Mouse (Mus musculus) heart, postnatal 0 days (tissue): ENCODE data around the gene Mst1. TPM values are rescaled to one million over a fixed set of nuclear protein-coding genes. Genes with fewer than 3 reads are reported as not detected.

Experiments used
- ATAC-seq: fragments of 200-750 bp; cut with Nextera tagmentation; 2 replicates; pipeline ENCODE4 v1.8.0; 2017; ENCODE audit warnings: low read depth, moderate number of reproducible peaks, moderate library complexity; ENCODE audit not compliant: insufficient read depth
- DNase-seq: peaks from one replicate; pipeline ENCODE4 v3.0.0-alpha.2; 2016; ENCODE audit warnings: low spot score
- H3K27ac ChIP-seq: fragments of 300-500 bp; sonication (generic); 2 replicates; pipeline ENCODE4 v1.5.1; 2014; ENCODE audit warnings: low read depth, mild to moderate bottlenecking
- H3K27me3 ChIP-seq: fragments of 300-500 bp; sonication (generic); 2 replicates; pipeline ENCODE4 v1.6.1; 2014; ENCODE audit warnings: low read length, mixed read lengths; ENCODE audit not compliant: control insufficient read depth, insufficient read depth
- H3K36me3 ChIP-seq: fragments of 300-500 bp; sonication (generic); replicated peaks from 2 replicates; pipeline ENCODE4 v1.6.1; 2014; ENCODE audit warnings: low read length, mixed read lengths; ENCODE audit not compliant: control insufficient read depth, insufficient read depth
- H3K4me1 ChIP-seq: fragments of 300-500 bp; sonication (generic); 2 replicates; pipeline ENCODE4 v1.6.1; 2014; ENCODE audit warnings: antibody characterized with exemption; ENCODE audit not compliant: control insufficient read depth, insufficient read depth
- H3K4me2 ChIP-seq: fragments of 300-500 bp; sonication (generic); 2 replicates; pipeline ENCODE4 v1.6.1; 2014; ENCODE audit warnings: low read depth, mild to moderate bottlenecking, low read length, moderate library complexity
- H3K4me3 ChIP-seq: fragments of 300-500 bp; sonication (generic); 2 replicates; pipeline ENCODE4 v1.5.1; 2014; ENCODE audit warnings: low read depth, low read length
- H3K9ac ChIP-seq: fragments of 300-500 bp; sonication (generic); replicated peaks from 2 replicates; pipeline ENCODE4 v1.6.1; 2014; ENCODE audit warnings: low read depth, low read length, mixed read lengths
- H3K9me3 ChIP-seq: fragments of 300-500 bp; sonication (generic); replicated peaks from 2 replicates; pipeline ENCODE4 v1.6.1; 2016; ENCODE audit warnings: low read length; ENCODE audit not compliant: control insufficient read depth
- CTCF ChIP-seq: IDR thresholded peaks from 2 replicates; pipeline ENCODE4 v1.5.1; 2016; ENCODE audit warnings: antibody characterized with exemption, control low read depth, low read depth
- EP300 ChIP-seq: IDR thresholded peaks from 2 replicates; pipeline ENCODE4 v1.6.1; 2016; ENCODE audit warnings: antibody characterized with exemption, low read depth
- WGBS: fragments of 180-500 bp; shearing (Covaris S2); extraction: QIAGEN DNeasy Blood & Tissue Kit; methylation state at CpG from one replicate; pipeline ENCODE4 v1.1.7; 2014; 5-methylcytosine and 5-hydroxymethylcytosine counted together
- polyA plus RNA-seq: library from polyadenylated mRNA; unstranded; fragments of >200 nt; fragmentation: Nextera tagmentation; extraction: Ambion mirVana; gene quantifications from 2 replicates; pipeline ENCODE4 v1.2.1, GENCODE M21; 2015
- total RNA-seq: library from RNA; depleted of rRNA; stranded (reverse); fragments of >200 nt; gene quantifications from 2 replicates; pipeline ENCODE4 v1.2.3, GENCODE M21; 2014; ENCODE audit warnings: low replicate concordance

The Mst1 gene
- total and polyA plus RNA-seq, 2 experiments from 2014 or later, result not detected

- no peak overlapping the region for H3K9ac ChIP-seq
- no peak overlapping the region for H3K4me3 ChIP-seq
- no peaks in the 10 kb centered on the region for H3K27me3 ChIP-seq
- peaks cover 69% of the 10 kb centered on the region for H3K36me3 ChIP-seq
- no peak overlapping the region for H3K4me2 ChIP-seq
- TF ChIP-seq EP300 (no peak), CTCF (no peak)
- ATAC-seq, result no peak
- H3K9me3 ChIP-seq, result no peaks in the 10 kb centered on the region
- H3K27ac ChIP-seq, result no peak overlapping the region
- DNase-seq, result no peak
- 63% methylated on average over 1 of the region's 1 CpGs for WGBS
- H3K4me1 ChIP-seq, result peaks cover under 1% of the 10 kb centered on the region; the same call in 1 of the 2 replicates
These were observed 25.2 kb upstream of the Mst1 start for GRCm38 (mm10) chr9:108055061-108055460.

- WGBS, result 85% methylated on average over 6 of the region's 6 CpGs
- ATAC-seq, result no peak
- H3K9me3 ChIP-seq, result no peaks in the 10 kb centered on the region
- H3K27me3 ChIP-seq, result no peaks in the 10 kb centered on the region
- no peak overlapping the region for H3K9ac ChIP-seq
- H3K4me2 ChIP-seq, result no peak overlapping the region
- no peak overlapping the region for H3K27ac ChIP-seq
- H3K4me3 ChIP-seq, result no peak overlapping the region
- TF ChIP-seq EP300 (no peak), CTCF (no peak)
- H3K4me1 ChIP-seq, result no peaks in the 10 kb centered on the region; the same call in 1 of the 2 replicates
- H3K36me3 ChIP-seq, result peaks cover 71% of the 10 kb centered on the region
- DNase-seq, result no peak
These were observed 24.5 kb upstream of the Mst1 start for GRCm38 (mm10) chr9:108055661-108056237.

- DNase-seq, result no peak
- no peak overlapping the region for H3K4me3 ChIP-seq
- peaks cover 67% of the 10 kb centered on the region for H3K36me3 ChIP-seq
- no peak overlapping the region for H3K4me2 ChIP-seq
- TF ChIP-seq EP300, result no peak
- TF ChIP-seq CTCF, result no peak
- no peak overlapping the region for H3K9ac ChIP-seq
- H3K27ac ChIP-seq, result peak overlapping the region; percentile 27; the same call in 1 of the 2 replicates
- no peaks in the 10 kb centered on the region for H3K9me3 ChIP-seq
- no peaks in the 10 kb centered on the region for H3K27me3 ChIP-seq
- WGBS, result 84% methylated on average over 28 of the region's 28 CpGs
- H3K4me1 ChIP-seq, result no peaks in the 10 kb centered on the region; the same call in 1 of the 2 replicates
- ATAC-seq, result no peak
These were observed 23.6 kb upstream of the Mst1 start for GRCm38 (mm10) chr9:108056361-108057261.

GRCm38 (mm10) chr9:108057262-108057562 lies 23.0 kb upstream of the Mst1 start:
- 58% methylated on average over 5 of the region's 5 CpGs for WGBS
- H3K27me3 ChIP-seq, result no peaks in the 10 kb centered on the region
- no peaks in the 10 kb centered on the region; the same call in 1 of the 2 replicates for H3K4me1 ChIP-seq
- TF ChIP-seq CTCF (no peak), EP300 (no peak)
- H3K9ac ChIP-seq, result no peak overlapping the region
- H3K4me2 ChIP-seq, result no peak overlapping the region
- H3K36me3 ChIP-seq, result peaks cover 68% of the 10 kb centered on the region
- no peaks in the 10 kb centered on the region for H3K9me3 ChIP-seq
- peak overlapping the region; percentile 27; the same call in 1 of the 2 replicates for H3K27ac ChIP-seq
- ATAC-seq, result no peak
- no peak for DNase-seq
- no peak overlapping the region for H3K4me3 ChIP-seq

- TF ChIP-seq EP300 (no peak), CTCF (no peak)
- H3K9ac ChIP-seq, result no peak overlapping the region
- H3K27ac ChIP-seq, result no peak overlapping the region
- H3K4me3 ChIP-seq, result no peak overlapping the region
- H3K36me3 ChIP-seq, result peaks cover 79% of the 10 kb centered on the region
- 91% methylated on average over 9 of the region's 9 CpGs for WGBS
- H3K4me2 ChIP-seq, result no peak overlapping the region
- no peak for ATAC-seq
- DNase-seq, result no peak
- H3K27me3 ChIP-seq, result no peaks in the 10 kb centered on the region
- no peaks in the 10 kb centered on the region; the same call in 1 of the 2 replicates for H3K4me1 ChIP-seq
- H3K9me3 ChIP-seq, result no peaks in the 10 kb centered on the region
These were observed 21.9 kb upstream of the Mst1 start for GRCm38 (mm10) chr9:108058291-108058690.
